Mouse (Mus musculus): Measurements from ENCODE around the gene Rln1. TPM values are rescaled to one million over a fixed set of nuclear protein-coding genes. Genes with fewer than 3 reads are reported as not detected.

Gene Rln1
- total and polyA plus RNA-seq, 2 experiments from 2014 or later: 4.5 to 7.2 TPM

DNA sequence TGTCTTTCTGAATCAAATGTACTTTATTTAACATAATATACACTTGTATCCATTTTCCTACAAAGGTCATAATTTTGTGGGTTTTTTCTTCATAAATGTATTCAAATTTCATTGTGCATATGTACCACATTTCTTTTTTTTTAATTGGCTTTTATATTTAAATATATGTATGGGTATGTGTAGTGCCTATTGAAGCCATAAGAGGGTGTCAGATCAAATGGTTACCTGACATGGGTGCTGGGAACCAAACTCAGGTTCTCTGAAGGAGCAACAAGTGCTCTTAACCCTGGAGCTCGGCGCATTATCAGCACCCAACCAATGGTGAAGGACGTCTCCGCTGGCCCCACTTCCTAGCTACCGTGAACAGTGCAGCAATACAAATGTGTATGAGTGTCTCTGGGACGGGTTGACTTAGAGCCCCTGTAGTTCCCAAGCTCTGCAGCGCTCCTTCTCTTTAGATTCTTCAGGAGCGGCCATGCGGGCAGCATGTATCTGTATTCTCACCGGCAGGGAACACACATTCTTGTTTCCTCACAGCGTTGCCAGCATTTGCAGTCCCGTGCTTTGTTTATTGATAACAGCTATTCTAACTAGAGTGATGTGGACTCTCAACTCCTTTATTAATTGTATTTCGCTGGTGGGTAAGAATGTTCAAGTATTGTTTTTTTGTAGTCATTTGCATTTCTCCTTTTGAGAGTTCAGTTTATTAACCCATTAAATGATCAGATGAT, 7.5 kb downstream of the Rln1 start:
- peaks cover 4% of the 10 kb centered on the region; the same call in 1 of the 2 replicates for H3K27me3 ChIP-seq (ENCODE audit: insufficient read depth, low read length)
- no peaks in the 10 kb centered on the region for H3K4me1 ChIP-seq (ENCODE audit: insufficient read depth, low read length)
- H3K27ac ChIP-seq (ENCODE audit: low read depth, low read length): no peak overlapping the region
- TF ChIP-seq CTCF (IDR thresholded peaks at IDR 0.05): no peak
- ATAC-seq (ENCODE audit: low FRiP score) (no peak), DNase-seq (ENCODE audit: low spot score) (no peak)
- H3K4me3 ChIP-seq (ENCODE audit: low read depth, low read length): no peak overlapping the region
- H3K9me3 ChIP-seq (ENCODE audit: low read length): no peaks in the 10 kb centered on the region
- H3K9ac ChIP-seq (replicated peaks; ENCODE audit: low read length, poor library complexity, severe bottlenecking): no peak overlapping the region
- no peak overlapping the region for H3K4me2 ChIP-seq (ENCODE audit: low read depth, low read length, poor library complexity, severe bottlenecking)
- H3K36me3 ChIP-seq (ENCODE audit: insufficient read depth, low read length): no peaks in the 10 kb centered on the region
- 75% methylated on average over 13 of the region's 13 CpGs for WGBS

DNA sequence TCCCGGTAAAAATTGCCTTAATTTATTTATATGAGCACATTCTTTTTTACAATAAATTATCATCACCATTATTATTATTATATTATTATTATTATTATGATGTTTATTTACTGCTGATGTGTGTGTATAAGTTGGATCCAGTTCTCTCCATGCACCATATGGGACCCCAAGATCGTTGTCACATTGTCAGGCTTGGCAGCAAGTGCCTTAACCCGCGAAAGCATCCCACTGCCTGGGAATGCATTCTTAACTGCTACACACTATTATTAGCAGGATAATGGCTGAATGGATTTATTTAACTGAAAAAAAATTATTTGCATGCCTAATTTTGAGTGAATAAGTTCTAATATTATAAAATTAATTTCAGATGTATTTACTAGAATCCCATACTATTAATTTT, 8.1 kb downstream of the Rln1 start:
- no peak overlapping the region for H3K4me2 ChIP-seq (ENCODE audit: low read depth, low read length, poor library complexity, severe bottlenecking)
- no peak overlapping the region for H3K27ac ChIP-seq (ENCODE audit: low read depth, low read length)
- ATAC-seq (ENCODE audit: low FRiP score): no peak
- 93% methylated on average over 4 of the region's 4 CpGs for WGBS
- no peak for TF ChIP-seq CTCF (IDR thresholded peaks at IDR 0.05)
- no peaks in the 10 kb centered on the region for H3K36me3 ChIP-seq (ENCODE audit: insufficient read depth, low read length)
- DNase-seq (ENCODE audit: low spot score): no peak
- peaks cover 4% of the 10 kb centered on the region; the same call in 1 of the 2 replicates for H3K27me3 ChIP-seq (ENCODE audit: insufficient read depth, low read length)
- no peaks in the 10 kb centered on the region for H3K4me1 ChIP-seq (ENCODE audit: insufficient read depth, low read length)
- no peak overlapping the region for H3K4me3 ChIP-seq (ENCODE audit: low read depth, low read length)
- H3K9me3 ChIP-seq (ENCODE audit: low read length): no peaks in the 10 kb centered on the region
- no peak overlapping the region for H3K9ac ChIP-seq (replicated peaks; ENCODE audit: low read length, poor library complexity, severe bottlenecking)

DNA sequence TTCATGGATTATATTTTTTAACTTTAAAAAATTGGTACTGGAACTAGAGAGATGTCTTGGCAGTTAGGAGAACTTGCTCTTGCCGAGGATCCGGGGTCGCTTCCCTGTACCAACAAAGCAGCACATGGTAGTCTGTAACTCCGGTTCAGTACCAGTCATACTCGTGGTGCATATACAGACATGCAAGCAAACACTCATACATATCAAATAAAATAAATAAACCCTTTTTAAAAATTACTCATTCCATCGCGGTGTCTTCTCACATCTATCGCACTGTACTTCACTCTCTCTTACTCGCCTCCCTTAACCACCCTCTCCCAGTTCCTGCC, 8.7 kb downstream of the Rln1 start:
- no peaks in the 10 kb centered on the region for H3K36me3 ChIP-seq (ENCODE audit: insufficient read depth, low read length)
- 76% methylated on average over 9 of the region's 9 CpGs for WGBS
- H3K4me2 ChIP-seq (ENCODE audit: low read depth, low read length, poor library complexity, severe bottlenecking): no peak overlapping the region
- H3K27ac ChIP-seq (ENCODE audit: low read depth, low read length): no peak overlapping the region
- no peak for ATAC-seq (ENCODE audit: low FRiP score)
- no peak for TF ChIP-seq CTCF (IDR thresholded peaks at IDR 0.05)
- DNase-seq (ENCODE audit: low spot score): no peak
- peaks cover 4% of the 10 kb centered on the region; the same call in 1 of the 2 replicates for H3K27me3 ChIP-seq (ENCODE audit: insufficient read depth, low read length)
- H3K9me3 ChIP-seq (ENCODE audit: low read length): no peaks in the 10 kb centered on the region
- H3K4me1 ChIP-seq (ENCODE audit: insufficient read depth, low read length): no peaks in the 10 kb centered on the region
- H3K9ac ChIP-seq (replicated peaks; ENCODE audit: low read length, poor library complexity, severe bottlenecking): no peak overlapping the region
- H3K4me3 ChIP-seq (ENCODE audit: low read depth, low read length): no peak overlapping the region

DNA sequence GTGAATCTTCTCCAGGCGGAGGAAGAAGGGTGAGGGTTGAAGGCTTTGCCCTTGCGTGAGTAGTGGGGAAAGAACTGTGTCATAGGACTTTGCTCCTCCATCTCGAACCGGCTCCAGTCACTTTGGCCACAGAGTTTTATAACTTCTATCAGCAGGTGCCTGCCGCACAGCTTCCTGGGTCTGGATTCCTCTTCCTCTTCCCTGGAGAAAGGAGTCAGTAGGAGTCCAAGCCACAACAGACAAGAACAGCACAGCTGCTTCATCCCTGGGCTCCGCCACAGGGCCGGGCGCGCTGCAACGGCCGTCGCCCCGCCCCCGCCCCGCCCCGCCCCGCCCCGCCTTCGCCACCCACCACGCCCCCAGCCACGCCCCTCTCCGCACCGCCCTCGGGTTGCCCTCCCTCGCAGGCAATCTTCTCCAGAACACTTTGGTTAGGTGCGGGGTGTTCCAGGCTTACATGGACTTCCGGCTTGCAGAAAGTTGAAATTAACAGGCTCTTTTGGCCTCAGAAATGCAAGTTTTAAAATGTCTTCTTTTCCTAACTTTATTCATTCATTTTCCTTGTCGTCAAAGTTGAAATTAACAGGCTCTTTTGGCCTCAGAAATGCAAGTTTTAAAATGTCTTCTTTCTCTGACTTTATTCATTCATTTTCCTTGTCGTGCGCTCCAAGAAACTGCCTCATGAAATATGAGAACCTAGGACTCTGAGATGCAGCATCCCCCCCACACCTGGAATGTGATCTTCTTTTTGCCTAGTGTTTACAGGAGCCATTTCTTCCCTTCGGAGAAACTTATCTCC, 9.2 kb downstream of the Rln1 start, which contains the start of gene Insl6:
TSS of gene Insl6 (minus strand) at position 304 of the 799 bp plus-strand sequence.
- DNase-seq (ENCODE audit: low spot score) (peak; percentile 23), ATAC-seq (ENCODE audit: low FRiP score) (no peak)
- Histone ChIP-seq H3K4me1 (ENCODE audit: insufficient read depth, low read length) (no peaks in the 10 kb centered on the region), H3K36me3 (ENCODE audit: insufficient read depth, low read length) (no peaks in the 10 kb centered on the region), H3K27ac (ENCODE audit: low read depth, low read length) (no peak within 1 kb of the TSS), H3K4me2 (ENCODE audit: low read depth, low read length, poor library complexity, severe bottlenecking) (peak within 1 kb of the TSS; percentile 64), H3K9ac (replicated peaks; ENCODE audit: low read length, poor library complexity, severe bottlenecking) (no peak within 1 kb of the TSS), H3K4me3 (ENCODE audit: low read depth, low read length) (peak within 1 kb of the TSS; percentile 27), H3K9me3 (ENCODE audit: low read length) (no peaks in the 10 kb centered on the region), H3K27me3 (ENCODE audit: insufficient read depth, low read length) (peaks cover 4% of the 10 kb centered on the region; the same call in 1 of the 2 replicates)
- WGBS: 8% methylated on average over 21 of the region's 31 CpGs
- no peak for TF ChIP-seq CTCF (IDR thresholded peaks at IDR 0.05)

DNA sequence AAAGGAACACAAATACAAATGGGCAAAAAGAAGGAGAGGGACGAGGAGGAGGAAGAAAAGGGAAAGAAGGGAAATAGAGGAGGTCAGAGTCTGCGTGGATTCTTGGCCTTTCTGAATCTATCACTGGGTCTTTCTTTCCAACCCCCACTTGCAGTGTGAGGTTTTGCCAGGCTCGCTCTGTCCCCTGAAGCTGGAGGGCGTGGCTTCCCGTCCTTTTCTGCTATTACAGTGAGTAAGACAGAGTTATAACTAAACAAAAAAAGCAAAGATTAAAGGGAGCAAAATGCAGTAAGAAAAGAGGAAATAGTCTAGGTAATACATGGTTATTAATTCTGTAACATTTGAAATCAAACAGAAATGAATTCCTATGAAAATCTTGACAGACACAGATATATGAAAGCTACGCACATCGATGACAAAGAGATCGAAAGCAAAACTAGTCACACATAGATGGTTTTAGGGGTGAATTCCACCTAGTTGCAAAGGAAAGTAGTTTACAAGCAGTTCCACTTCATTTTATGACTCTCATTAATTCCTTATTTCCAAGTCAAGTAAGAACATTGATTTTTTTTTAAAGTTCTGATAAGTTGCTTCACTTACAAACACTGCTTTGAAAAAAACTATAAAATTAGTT, 10.9 kb downstream of the Rln1 start:
- Histone ChIP-seq H3K36me3 (ENCODE audit: insufficient read depth, low read length) (no peaks in the 10 kb centered on the region), H3K27me3 (ENCODE audit: insufficient read depth, low read length) (peaks cover 4% of the 10 kb centered on the region; the same call in 1 of the 2 replicates), H3K4me1 (ENCODE audit: insufficient read depth, low read length) (no peaks in the 10 kb centered on the region), H3K4me3 (ENCODE audit: low read depth, low read length) (no peak overlapping the region), H3K4me2 (ENCODE audit: low read depth, low read length, poor library complexity, severe bottlenecking) (no peak overlapping the region), H3K27ac (ENCODE audit: low read depth, low read length) (no peak overlapping the region), H3K9ac (replicated peaks; ENCODE audit: low read length, poor library complexity, severe bottlenecking) (no peak overlapping the region), H3K9me3 (ENCODE audit: low read length) (no peaks in the 10 kb centered on the region)
- 84% methylated on average over 8 of the region's 8 CpGs for WGBS
- DNase-seq (ENCODE audit: low spot score) (no peak), ATAC-seq (ENCODE audit: low FRiP score) (no peak)
- TF ChIP-seq CTCF (IDR thresholded peaks at IDR 0.05): no peak
